Mouse (Mus musculus): Measurements from ENCODE around the gene Shmt2.

GRCm38 (mm10) chr10:127569450-127569849 is 47.2 kb upstream of the Shmt2 start:
- TF ChIP-seq CTCF (IDR thresholded peaks at IDR 0.05; ENCODE audit: low read depth), result peak; percentile 90
- TF ChIP-seq EP300 (IDR thresholded peaks at IDR 0.05; ENCODE audit: low read depth), result no peak
